Mouse (Mus musculus): ENCODE measurements around the gene Nup210l.

- TF ChIP-seq CTCF (IDR thresholded peaks at IDR 0.05; ENCODE audit: extremely low read depth, insufficient read depth, low read length) (no peak), POLR2A (IDR thresholded peaks at IDR 0.05; ENCODE audit: extremely low read depth, insufficient read depth, low read length) (no peak)
Observed at GRCm38 (mm10) chr3:90103176-90103575, 756 bp upstream of the Nup210l start.

Data from cortical plate, adult 2 months (tissue).